Mouse (Mus musculus): Measurements from ENCODE around the gene Nup153.

Nup153 gene

DNA sequence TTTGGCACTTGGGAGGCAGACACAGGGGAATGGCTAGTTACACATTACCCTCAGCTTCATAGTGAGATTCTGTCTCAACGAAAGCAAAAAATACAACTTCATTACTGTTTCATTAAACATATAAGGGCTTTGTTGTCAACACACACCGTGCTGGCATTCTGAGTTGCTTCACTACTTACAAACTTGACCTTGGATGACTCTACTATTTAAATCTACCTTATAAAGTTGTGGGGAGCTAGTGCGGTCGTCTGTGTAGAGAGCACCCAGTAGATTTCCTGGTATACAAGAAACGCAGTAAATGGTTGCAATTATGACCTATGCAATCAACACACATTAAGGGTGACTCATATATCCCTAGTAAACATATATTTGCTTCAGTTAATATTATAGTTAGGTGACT lies 671 bp upstream of the Nup153 start:
- DNase-seq (ENCODE audit: low read depth, low spot score), result no peak

DNA sequence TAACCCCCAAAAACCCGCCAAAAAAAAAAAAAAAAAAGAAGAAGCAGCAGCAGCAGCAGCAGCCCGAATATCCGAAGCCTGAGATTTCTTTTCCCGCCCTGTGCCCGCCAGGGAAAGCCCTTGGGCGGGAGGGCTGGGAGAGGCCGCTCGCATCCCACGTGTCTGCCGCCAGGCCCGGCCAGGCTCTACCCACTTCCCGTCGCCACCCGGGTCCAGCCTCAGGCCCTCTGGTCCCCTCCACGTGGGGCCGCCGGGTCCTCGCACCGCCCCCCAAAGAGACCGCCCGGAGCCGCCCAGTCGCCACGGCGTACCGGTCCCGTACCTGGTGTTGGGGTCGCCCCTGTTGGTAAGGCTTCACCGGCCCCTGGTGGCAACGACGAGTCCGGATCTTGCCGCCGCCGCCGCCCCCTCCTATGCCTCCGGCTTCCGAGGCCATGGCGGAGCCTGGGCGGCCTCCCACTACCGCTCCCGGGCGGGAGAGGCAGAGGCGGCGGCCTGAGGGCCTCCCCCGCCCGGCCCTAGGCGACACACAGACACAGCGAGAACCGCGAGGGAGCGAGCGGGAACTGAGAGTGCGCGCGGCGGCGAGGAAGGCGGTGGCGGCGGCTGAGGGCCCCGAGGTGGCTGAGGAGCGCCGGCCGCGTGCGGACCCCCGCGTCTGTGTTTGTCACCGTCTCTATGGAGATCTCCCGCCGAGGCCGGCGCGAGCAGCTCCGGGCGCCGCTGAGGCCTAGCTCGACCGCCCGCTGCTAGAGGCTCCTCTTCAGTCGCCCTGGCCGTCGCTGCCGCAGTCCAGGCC lies 503 bp downstream of the Nup153 start:
- DNase-seq (ENCODE audit: low read depth, low spot score), result peak; percentile 81

DNA sequence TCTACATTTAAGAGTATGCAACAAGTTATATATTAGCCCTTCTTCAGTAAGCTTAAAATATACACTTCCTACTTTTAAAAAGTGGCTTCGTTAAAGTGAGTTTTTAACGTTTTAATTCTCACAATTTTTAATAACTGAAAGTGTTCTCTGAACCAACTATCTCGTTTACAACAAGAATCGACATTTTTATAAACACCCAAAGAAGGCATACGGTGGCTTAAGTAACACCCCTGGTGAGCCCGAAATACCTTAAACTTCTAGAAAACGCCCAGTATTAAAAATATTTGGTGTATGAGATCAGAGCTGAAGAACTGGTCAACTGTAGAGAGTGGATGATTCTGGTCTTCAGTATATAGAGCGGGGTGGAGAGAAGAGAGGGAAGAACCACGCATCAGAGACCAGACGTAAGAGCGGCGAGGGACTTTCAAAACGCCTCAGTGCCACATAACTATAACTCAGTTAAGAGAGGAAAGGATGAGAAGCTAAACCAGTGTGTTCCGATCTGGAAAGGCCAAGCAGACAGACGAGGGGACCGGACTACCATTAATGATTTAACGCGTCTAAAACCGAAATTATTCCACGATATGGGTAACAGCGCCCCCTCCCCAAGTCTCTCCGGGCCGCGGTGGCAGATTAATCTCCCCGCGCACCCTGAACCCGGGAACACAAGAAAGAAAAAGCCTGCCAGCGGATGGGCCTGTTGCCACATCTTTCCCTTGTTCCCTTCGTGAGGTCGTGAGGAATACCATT lies 1.3 kb downstream of the Nup153 start:
- no peak for DNase-seq (ENCODE audit: low read depth, low spot score)

- DNase-seq (ENCODE audit: low read depth, low spot score), result peak; percentile 17
Observed at GRCm38 (mm10) chr13:46725227-46725626, 2.5 kb downstream of the Nup153 start.

- peak; percentile 35 for DNase-seq (ENCODE audit: low read depth, low spot score)
Observed at GRCm38 (mm10) chr13:46724371-46724770, 3.4 kb downstream of the Nup153 start.

DNA sequence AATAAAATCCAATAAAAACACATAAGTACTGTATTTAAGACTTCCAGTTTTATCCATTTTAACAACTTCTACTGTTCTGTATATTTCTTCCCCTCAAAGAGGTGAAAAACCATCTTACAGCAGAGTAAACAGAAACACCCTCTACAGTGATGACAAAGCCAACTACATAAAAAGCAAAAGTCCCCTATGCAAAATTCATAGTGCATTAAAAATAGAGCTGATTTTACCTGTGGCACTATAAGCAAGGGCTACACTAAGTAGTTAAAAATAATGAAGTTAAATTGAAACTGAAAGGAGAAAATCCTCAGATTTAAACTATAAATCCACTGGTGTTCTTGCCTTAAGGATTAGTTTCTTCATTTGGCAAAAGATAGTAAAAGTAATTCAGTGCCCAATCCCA lies 6.7 kb downstream of the Nup153 start:
- no peak for DNase-seq (ENCODE audit: low read depth, low spot score)

DNA sequence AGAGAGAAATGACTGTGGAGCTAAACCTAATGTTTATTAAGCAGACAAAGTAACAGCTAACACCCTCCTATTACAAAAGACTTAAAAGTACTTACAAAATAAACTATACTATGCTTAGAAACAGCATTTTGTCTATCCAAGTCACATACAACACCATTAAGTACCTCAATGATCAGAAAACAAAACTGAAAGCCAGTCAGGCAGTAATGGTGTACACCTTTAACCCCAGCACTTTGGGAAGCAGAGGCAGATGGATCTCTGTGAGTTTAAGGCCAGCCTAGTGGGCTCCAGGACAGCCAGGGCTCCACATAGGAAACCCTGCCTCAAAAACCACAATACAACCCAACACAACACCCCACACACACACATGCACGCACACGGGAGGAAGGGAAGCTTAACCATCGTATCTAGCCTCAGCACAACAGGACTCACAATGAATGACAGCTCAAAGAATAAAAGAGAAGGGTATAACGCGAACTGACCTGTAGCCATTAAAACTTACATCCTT lies 8.8 kb downstream of the Nup153 start:
- no peak for DNase-seq (ENCODE audit: low read depth, low spot score)

DNA sequence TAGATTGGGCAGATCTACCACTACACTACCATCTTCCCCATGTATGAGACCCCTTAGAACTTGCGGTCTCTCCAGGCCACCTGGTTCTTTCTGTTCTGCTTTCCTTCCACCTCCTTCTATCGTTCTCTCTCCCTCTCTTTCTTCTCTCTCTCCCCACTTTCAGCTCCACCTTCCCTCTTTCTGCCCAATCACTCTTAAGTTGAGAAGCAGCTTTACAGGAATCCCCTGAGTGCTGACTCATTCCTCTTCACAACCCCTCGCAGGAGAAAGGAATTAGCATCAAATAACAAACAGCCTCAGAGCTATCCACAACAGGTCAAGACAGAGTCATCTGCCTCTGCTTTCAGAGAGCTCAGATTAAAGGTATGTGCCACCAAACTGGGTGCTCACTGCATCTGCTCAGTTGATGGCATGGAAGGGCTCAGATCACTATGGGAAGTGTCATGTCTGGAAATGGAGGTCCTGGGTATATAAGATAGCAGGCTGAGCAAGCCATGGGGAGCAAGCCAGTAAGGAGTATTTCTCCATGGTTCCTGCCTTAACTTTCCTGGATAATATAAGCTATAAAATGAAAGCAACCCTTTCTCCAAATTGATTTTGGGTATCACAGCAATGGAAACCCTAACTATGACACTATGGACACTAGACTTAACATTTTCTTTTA lies 11.6 kb downstream of the Nup153 start:
- peak; percentile 61 for DNase-seq (ENCODE audit: low read depth, low spot score)

- DNase-seq (ENCODE audit: low read depth, low spot score), result no peak
Observed at GRCm38 (mm10) chr13:46713486-46713885, 14.3 kb downstream of the Nup153 start.

- peak; percentile 28 for DNase-seq (ENCODE audit: low read depth, low spot score)
Observed at GRCm38 (mm10) chr13:46703138-46703537, 24.6 kb downstream of the Nup153 start.

GRCm38 (mm10) chr13:46701486-46701885 lies 26.3 kb downstream of the Nup153 start:
- no peak for DNase-seq (ENCODE audit: low read depth, low spot score)

GRCm38 (mm10) chr13:46699372-46699771 lies 28.4 kb downstream of the Nup153 start:
- no peak for DNase-seq (ENCODE audit: low read depth, low spot score)

DNA sequence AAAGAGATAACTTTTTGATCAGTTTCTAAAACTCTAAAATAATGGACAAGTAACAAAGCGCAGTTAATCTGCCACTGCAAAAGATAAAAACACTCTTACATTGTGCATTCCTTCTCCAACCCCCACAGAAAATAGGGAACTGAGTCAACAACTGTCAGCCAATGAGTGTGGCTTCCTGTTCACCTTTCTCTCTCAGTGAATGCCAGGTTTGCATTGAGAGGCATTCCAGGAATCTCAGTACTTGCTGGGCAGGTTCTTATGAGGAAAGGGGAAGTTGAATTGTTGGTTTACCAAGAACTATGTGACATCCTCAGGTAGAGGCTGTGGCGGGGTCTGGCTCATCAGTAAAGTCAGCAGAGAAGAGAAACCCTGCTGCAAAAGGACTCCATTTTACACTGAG lies 31.0 kb downstream of the Nup153 start:
- DNase-seq (ENCODE audit: low read depth, low spot score), result peak; percentile 31

GRCm38 (mm10) chr13:46695932-46696331 lies 31.8 kb downstream of the Nup153 start:
- DNase-seq (ENCODE audit: low read depth, low spot score), result no peak

GRCm38 (mm10) chr13:46695296-46695908 lies 32.3 kb downstream of the Nup153 start:
- peak; percentile 25 for DNase-seq (ENCODE audit: low read depth, low spot score)

DNA sequence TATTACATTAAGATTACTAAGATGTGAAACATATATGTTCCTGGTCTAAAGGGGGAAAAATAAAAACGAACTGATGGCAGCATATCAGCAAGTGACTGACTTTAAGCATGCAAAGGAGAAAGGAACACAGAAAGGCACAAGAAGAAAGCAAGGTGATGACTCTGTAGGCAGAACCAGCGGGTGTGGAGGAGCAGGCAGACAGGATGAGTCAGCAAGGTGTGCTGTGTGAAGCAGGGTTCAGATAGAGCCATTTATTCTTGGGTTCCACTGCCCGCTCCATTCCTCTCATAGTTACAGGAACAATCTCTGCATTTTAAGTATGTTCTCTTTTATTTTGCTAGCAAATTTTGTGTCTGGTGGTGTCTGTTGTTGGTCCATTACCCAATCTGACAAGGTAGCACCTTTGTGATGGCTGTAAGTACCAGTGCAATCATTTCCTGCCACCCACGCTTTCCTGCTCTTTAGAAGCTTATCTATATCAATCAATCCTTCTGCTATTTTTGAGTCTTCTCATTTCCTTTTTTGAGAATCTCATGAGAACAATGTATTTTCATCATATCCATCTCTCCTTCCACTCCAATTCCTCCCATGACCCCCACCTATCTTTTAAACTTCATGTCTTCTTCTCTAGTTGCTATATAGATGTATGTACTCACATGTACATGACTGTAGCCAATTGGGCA lies 37.0 kb downstream of the Nup153 start:
- DNase-seq (ENCODE audit: low read depth, low spot score), result no peak

DNA sequence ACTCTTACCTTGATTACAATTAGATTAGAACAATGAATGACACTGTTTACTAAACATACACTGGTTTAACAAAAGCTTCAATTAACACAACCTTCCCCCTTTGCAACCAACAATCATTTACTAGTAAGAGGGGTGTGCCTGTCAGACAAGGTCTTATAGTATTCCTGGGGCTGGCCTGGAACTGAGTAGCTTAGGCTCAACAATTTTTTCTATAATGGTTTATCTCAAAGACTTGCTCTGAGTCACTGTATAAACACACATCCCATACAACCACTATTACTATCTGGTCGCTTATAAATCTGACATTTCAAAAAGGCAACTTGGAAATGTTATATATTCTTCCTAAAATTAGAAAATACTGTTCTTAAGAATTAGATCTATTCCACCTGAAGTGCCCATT lies 44.4 kb downstream of the Nup153 start:
- DNase-seq (ENCODE audit: low read depth, low spot score), result no peak

GRCm38 (mm10) chr13:46682921-46683320 lies 44.8 kb downstream of the Nup153 start:
- DNase-seq (ENCODE audit: low read depth, low spot score), result no peak

DNA sequence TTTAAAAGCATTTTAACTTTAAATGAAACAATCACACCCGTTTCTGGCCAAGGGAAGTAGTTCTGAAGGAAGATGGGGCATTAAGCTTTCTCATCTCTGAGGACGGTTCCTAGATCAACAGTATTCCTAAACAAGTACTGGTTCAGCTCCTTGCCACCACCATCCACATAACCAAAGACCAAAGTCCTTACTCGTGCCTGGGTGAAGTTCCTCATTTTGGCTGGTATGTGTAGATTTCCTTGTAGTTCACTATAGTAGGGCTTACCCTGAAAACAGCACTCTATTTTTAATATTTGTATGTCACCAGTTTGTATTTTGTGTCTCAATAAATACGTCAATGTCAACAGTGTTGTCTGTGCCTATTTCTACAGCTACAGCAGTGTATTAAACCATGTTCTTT lies 50.0 kb downstream of the Nup153 start:
- DNase-seq (ENCODE audit: low read depth, low spot score), result no peak

DNA sequence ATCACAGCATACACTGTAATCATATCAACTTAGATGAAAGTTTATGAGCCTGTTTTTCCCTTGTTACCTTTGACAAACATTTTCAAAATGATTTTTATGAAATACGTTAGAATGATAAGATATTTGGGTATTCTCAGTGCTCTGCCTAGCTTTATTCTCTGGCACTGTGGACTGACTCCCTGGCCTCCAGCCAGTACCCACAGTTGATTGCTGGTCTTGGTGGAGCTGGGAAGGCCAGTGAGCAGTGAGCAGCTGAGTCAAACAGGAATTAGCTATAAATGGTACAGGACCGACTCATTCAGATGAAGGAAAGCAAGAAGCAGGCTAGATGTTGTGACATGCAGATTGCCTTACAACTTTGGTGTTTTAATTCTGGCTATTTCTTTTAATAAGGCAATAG lies 53.1 kb downstream of the Nup153 start:
- DNase-seq (ENCODE audit: low read depth, low spot score), result no peak

GRCm38 (mm10) chr13:46670514-46670913 lies 57.2 kb downstream of the Nup153 start:
- no peak for DNase-seq (ENCODE audit: low read depth, low spot score)

Measured in ZHBTc4 (cell line).